Mouse (Mus musculus): ENCODE data around the gene Coq8a. TPM values are rescaled to one million over a fixed set of nuclear protein-coding genes. Genes with fewer than 3 reads are reported as not detected.
A peak's percentile ranks its signal among the peaks of the same experiment; 100 is the strongest.

The Coq8a gene
- total RNA-seq, 2 experiments from 2014 or later = 793 to 1,026 TPM

DNA sequence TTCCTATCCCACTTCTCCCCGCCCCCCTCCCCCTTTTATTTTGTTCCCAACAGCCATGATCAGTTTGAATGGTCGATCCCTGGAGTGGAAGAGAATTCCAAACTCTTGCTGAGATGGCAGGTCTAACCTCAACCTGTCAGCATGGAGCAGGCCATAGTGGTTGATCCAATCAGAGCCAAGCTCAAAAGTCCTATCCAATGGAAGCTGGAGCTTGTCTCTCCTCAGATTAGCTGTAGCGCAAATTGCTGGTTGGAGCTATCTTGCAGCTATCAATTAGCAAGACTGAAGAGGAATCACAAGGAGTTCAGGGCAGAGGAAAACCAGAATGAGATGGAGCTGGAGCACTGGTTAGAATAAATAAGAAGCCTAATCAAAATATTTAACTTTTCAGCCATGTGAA lies 9.0 kb upstream of the Coq8a start:
- intact Hi-C loops (cut with DNase I) = no loop called here

GRCm38 (mm10) chr1:180200722-180201121 lies 1.3 kb upstream of the Coq8a start:
- DNase-seq = peak in 1 of 2 experiments; percentile 38
- intact Hi-C loops (cut with DNase I) = no loop called here

More for the DNA sequence above, 9.0 kb upstream of the Coq8a start:
- no peak for DNase-seq

DNA sequence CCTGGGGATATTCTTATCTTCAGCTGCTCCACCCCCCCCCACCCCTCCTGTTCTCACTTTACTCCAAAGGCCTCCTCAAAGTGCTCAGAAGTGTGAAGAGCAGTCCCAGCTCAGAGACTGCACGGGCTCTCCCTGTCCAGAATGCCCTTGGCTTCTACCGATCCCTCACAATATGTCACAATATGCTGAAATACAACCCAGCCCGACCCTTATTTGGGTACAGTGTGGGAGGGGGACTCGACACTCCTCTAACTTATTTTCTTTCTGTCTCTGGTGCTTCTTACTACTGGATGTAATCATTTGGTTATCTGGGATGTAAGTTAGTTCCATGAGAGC lies 281 bp upstream of the Coq8a start:
- no peak for DNase-seq
- intact Hi-C loops (cut with DNase I) = no loop called here

- no peak for DNase-seq
- intact Hi-C loops (cut with DNase I) = no loop called here
Observed at GRCm38 (mm10) chr1:180197956-180198355, 1.4 kb downstream of the Coq8a start.

- intact Hi-C loops (cut with DNase I) = no loop called here
Observed at GRCm38 (mm10) chr1:180196508-180196907, 2.9 kb downstream of the Coq8a start.

DNA sequence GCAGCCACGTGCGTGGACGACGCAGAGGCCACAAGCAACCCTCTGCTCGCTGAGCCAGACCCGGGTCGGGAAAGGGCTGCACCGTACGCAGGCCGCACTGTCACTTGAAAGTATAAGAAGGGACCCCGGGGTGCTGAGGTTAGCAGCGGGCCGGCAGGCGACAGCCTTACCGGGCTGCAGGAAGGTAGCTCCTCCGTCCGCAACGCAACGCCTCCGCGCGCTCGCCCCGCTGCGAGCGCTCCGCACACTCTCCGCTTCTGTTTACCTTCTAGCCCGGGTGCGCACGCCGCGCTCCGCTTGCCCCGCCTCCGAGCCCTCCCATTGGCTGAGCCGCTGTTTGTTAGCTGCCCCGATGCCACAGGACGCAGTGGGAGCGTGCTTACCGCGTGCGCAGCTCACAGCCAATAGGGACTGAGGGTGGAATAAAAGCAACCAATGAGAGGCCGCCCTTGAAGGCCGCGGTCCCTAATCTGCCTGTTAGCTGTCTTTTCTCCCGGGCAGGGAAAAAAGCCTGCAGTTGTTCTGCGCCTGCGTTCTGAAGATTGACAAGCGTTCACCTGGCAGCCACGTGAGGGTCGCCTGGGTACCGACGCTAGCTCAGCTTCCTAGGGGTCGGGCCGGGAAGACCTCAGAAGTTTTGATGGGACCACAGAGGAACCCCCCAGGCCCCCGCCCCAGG lies 3.6 kb downstream of the Coq8a start:
- intact Hi-C loops (cut with DNase I) = no loop called here
- peak; percentile 96 to 97 for DNase-seq

More at GRCm38 (mm10) chr1:180196508-180196907, 2.9 kb downstream of the Coq8a start:
- DNase-seq = no peak

DNA sequence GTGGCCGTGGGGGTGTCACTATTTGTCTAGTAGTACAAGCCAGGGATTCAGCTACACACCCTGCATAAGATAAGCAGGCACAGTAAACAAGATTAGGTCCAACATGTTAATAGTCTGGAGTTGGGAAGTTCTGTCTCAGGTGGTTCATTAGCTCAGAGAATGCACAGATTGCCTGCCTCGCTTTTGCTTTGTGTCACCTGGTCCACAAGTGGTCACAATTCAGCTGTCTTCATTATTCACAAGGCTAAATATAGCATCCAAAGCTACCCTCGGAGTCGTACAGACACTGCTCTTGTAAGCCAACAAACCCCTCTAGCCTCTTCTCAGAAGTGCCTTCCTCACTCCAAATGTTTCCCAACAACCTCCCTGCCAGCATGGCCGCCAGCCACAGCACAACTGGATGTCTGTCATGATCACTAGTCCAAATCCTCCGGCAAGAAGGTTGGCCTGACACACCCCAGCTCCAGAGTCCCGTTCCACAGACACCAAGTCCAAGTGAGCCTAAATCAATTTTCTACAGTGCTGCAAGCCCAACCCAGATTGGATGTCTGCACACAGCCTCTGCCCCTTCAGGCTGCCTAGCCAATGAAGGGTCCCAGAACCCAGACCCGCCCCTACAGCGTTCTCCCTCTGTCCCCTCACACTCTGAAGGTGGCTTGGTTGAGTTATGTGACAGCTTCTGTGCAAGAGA lies 4.5 kb downstream of the Coq8a start:
- intact Hi-C loops (cut with DNase I) = no loop called here
- DNase-seq = peak; percentile 58 to 66

DNA sequence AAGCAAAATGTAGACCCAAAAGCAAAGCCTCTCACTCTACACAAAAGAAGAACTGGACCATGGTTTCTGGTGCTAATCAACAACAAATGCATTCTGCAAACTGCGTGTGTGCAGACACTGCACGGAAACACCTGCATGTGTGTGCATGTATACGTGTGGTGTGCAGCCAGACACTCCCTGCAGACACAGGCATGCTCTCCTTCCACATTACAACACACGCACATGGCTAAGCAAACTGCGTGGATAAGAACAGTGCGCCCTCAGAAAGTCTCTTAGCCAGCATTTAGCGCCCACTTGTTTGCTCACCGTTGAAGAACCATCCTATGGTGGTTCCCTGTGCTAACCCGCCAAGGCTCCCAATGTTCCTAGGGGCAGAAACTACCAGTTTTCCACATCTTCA lies 5.4 kb downstream of the Coq8a start:
- DNase-seq = no peak
- intact Hi-C loops (cut with DNase I) = no loop called here

DNA sequence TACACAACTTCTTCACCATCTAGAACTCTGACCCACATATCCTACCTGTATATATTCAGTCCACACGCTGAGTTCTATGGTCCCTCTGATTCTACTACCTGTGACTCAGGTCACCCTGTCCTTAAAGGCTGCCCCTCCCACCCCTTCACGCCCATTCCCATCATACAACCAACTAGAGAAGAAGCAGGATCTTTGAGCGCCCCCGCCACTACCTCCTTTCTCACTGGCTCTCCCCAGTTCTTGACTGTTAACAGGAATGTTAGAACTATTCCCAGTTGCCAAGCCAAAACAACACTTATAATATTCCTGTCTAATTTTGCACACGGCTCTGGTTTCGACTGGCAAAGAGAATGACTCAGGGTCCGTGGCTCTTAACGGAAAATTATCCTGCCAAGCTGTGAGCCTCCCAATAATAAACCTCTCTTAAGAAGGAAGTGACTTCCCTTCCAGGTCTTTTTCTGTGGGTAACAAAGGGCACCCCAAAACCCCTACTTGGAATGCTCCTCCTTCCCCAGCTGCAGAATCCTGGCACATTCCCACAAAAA lies 5.9 kb downstream of the Coq8a start:
- intact Hi-C loops (cut with DNase I) = no loop called here
- no peak for DNase-seq

- intact Hi-C loops (cut with DNase I) = no loop called here
- DNase-seq = no peak
Observed at GRCm38 (mm10) chr1:180192866-180193265, 6.5 kb downstream of the Coq8a start.

DNA sequence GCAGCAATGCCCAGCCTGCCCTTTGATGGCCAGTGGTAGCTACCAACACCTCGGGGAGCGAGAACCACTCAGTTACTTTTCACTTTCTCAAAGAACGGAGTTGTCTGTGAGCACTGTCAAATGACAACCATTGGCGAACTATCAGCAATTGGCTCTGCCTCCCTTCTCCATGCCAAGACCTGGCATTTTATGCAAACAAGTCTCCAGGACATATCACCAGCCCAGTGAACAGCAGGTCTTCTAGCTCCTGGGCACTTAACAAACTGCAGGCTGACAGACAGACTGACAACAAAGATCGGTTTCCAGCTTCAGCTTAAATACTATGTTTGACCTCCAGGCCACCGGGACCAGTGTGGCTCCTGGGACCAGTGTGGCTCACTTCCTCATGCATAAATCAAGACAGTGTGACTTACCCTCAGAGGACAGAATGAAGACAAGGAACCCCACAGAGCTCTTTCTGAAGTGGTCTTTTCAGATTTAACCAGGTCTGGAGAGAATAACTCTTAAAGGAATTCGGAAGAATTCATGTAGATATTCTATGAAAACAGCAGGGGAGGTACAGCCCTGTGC lies 7.7 kb downstream of the Coq8a start:
- intact Hi-C loops (cut with DNase I) = no loop called here
- no peak for DNase-seq

DNA sequence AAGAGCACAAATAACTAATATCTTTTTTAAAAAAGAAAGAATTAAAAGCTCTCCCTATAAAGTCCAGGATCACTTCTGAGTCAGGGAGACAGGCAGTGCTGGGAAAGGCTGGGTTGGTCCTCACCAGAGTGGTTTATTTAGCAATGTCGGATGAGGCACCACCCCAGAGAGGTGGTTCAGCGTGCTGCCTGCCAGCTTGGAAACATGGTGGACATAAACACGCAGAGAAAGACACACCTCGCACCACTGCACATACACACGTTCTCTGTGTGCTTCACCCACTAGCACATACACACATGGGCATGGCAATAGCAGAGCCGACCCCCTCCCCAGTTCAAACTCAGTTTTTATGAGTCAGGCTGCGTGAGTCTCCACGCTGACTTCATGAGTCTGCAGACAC lies 8.3 kb downstream of the Coq8a start:
- intact Hi-C loops (cut with DNase I) = no loop called here
- DNase-seq = no peak

- peak in 1 of 2 experiments; percentile 52 for DNase-seq
- intact Hi-C loops (cut with DNase I) = no loop called here
Observed at GRCm38 (mm10) chr1:180188951-180189350, 10.5 kb downstream of the Coq8a start.

DNA sequence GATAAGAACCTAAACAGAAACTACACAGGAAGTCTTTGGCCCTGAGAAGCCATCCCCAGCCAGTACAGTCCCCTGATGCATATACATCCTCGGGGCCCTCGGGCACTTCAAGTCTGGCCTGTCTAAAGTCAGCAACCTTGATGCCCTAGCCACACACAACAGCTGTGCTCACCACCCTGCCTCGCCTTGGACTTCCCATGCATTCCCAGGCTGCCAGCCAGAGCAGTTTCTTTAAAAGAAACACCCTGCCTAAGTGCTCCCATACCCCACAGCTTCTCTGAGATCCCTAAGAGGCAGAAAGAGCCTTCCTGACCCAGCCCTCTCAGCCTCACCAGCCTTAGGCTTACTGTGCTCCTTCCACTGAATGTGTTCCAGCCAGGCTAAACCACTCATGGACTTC lies 13.0 kb downstream of the Coq8a start:
- DNase-seq = no peak
- intact Hi-C loops (cut with DNase I) = no loop called here

DNA sequence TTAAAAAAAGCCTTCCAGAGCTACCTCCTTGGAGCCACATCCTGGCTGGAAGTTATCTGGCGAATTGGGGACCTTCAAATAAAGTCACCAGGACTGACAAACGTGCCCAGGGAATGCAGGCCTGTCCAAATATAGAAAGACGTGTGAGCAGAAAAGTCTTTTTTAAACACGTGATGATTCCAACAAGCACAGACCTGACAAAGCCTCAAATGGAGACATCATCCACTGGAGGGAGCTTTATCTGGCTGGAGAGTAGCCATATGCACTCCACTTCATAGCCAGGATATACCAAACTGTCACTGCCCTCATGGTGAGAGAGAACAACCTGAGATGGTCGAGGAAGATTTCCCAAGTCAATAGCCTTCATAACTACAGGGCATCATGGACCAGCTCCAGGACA lies 13.5 kb downstream of the Coq8a start:
- DNase-seq = no peak
- intact Hi-C loops (cut with DNase I) = no loop called here

DNA sequence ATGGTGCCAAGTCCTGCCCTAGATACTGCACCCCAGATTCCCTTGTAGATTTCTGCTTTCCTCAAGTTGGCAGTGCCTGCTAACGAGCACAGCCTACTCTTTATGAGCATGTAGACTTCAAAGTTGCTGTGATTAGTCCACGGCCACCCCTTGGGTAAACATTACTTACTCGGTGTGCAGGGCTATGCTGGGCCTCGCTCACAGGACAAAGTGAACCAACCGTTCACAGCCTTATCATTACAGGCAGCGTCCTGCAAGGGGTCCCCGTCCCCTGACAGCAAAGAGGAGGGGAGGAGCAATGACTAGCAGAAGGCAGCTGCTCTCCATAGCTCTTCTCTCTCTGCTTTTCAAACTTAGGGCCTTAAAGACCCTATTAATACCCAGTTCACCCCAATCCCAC lies 14.6 kb downstream of the Coq8a start:
- DNase-seq = no peak
- intact Hi-C loops (cut with DNase I) = no loop called here

DNA sequence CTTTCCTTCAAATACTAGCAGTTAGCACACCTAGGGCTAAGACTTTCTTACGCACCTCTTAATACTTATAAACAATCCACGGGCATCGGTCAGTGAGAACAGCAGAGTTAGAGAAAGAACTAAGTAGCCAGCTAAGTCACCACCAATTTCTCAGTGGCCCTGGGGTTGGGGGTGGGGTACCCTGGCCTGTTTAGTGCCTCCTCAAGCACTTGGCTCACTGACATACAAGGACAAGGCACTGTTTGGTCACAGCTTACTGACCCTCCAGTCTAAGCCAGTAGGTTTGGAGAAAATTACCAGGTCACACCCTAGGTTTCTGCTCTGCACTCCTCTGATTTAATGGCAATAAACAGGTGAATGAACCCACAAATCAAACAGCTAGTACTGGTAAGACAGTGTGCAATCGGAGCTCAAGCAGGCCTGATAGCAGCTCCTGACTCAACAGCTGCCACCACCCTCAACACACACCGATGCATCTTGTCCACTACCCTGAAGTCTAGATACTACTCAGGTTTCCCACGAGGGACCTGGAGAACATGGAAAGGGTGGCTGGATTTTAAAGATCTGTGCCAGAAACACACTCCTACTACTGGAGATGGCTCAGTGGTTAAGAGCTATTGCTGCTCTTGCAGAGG lies 15.8 kb downstream of the Coq8a start:
- intact Hi-C loops (cut with DNase I) = no loop called here
- no peak for DNase-seq

DNA sequence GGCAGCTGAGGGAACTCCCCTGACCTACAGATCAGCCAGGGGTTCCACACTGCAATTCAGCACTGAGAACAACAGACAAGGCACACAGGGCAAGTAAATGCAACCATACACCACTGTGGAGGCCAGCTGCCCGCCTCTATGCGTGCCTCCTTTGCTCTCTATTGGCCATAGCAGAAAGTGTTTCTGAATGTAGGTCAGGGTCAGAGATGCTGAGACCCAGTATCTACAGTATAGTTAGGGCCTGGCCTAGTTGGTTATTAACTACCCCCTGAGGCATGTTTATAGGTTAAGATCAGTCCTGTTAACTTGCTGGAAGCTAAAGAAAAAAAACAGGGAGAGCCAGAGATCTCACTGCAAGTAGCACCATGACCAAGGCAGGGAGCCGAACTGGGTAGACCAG lies 16.7 kb downstream of the Coq8a start:
- DNase-seq = no peak
- intact Hi-C loops (cut with DNase I) = no loop called here

- DNase-seq = no peak
- intact Hi-C loops (cut with DNase I) = no loop called here
Observed at GRCm38 (mm10) chr1:180181966-180182319, 17.5 kb downstream of the Coq8a start.

DNA sequence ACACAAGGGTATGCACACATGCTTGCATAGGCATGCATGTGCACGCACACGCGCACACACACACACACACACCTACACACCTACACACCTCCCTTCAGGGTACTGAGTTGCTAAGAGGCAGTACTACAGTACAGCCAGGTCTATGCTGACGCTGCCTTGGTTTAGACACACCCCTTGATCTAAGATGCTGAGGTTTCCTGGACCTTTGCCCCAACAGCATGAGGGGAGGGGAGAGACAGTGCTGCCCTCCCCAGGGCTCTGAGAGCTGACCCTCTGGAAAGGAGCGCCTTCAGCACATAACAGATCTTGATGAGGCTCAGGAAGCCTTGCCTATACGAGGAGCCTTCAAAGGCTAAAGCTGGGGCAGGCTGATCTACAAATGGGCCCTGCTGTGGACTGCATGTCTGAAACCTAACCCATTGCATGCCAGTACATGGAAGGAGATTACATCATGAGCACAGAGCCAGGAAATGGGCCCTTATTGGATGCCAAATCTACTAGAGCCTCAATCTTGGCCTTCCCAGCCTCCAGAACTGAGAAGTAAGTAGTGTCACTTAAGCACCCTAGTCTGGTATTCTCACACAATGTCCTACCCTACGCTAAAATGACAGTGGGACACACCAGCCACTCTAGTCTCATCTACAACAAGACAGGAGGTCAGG lies 18.0 kb downstream of the Coq8a start:
- DNase-seq = no peak
- intact Hi-C loops (cut with DNase I) = no loop called here

DNA sequence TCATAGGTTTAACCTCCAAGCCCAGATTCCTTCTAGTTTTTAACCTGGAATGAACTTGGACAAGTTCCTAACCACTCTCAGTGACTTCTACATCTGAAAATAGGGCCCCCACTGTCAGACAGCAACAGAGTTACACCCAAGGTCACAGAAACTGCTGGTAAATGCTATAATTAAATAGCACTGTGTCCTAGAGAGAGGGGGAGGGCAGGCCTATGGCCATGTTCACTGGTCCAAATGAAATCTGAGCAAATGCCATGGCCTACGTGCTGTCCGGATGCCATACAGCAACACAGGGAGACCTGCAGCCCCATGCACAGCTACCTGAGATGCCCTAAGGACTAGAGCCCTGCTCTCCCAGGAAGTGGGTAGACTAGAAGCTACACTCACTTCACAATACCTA lies 19.6 kb downstream of the Coq8a start:
- intact Hi-C loops (cut with DNase I) = no loop called here
- DNase-seq = no peak

Measured in gastrocnemius, postnatal 36 days (tissue).